Mouse (Mus musculus) spleen, adult 2 months (tissue): Measurements from ENCODE around the gene Kank4. TPM values are rescaled to one million over a fixed set of nuclear protein-coding genes. Genes with fewer than 3 reads are reported as not detected.
"Not testable (repeated sequence)": the region's sequence is repeated elsewhere in the genome, so short reads cannot be mapped to it uniquely, and the experiment has no call there.

ENCODE experiments used
- DNase-seq, 2 experiments: peaks; one replicate each; pipeline versions ENCODE4 v3.0.0 to v3.0.0-alpha.2; 2012 to 2021; ENCODE audit warnings: low spot score in 2 of 2, low read depth in 1 of 2
- H3K27ac ChIP-seq: fragments of 200-500 bp; 2 replicates; pipeline ENCODE4 v1.5.1; 2012; ENCODE audit warnings: low read length, inconsistent platforms; ENCODE audit not compliant: insufficient read depth
- H3K27me3 ChIP-seq: fragments of 200-500 bp; 2 replicates; pipeline ENCODE4 v1.6.1; 2012; ENCODE audit warnings: mild to moderate bottlenecking, moderate library complexity, low read length, inconsistent platforms; ENCODE audit not compliant: control insufficient read depth, insufficient read depth
- H3K36me3 ChIP-seq: fragments of 200-500 bp; 2 replicates; pipeline ENCODE4 v1.6.1; 2012; ENCODE audit warnings: mild to moderate bottlenecking, low read length, inconsistent platforms; ENCODE audit not compliant: control insufficient read depth, insufficient read depth
- H3K4me1 ChIP-seq: fragments of 200-500 bp; 2 replicates; pipeline ENCODE4 v1.6.1; 2011; ENCODE audit warnings: inconsistent platforms; ENCODE audit not compliant: control insufficient read depth, insufficient read depth, insufficient read length
- H3K4me3 ChIP-seq: fragments of 200-500 bp; 2 replicates; pipeline ENCODE4 v1.5.1; 2011; ENCODE audit warnings: mild to moderate bottlenecking, inconsistent platforms; ENCODE audit not compliant: insufficient read depth, insufficient read length; ENCODE audit errors: extremely low read depth
- CTCF ChIP-seq: fragments of 200-500 bp; IDR thresholded peaks from 2 replicates; pipeline ENCODE4 v1.5.1; 2011; ENCODE audit warnings: mild to moderate bottlenecking, inconsistent platforms; ENCODE audit not compliant: insufficient read depth, insufficient read length, insufficient replicate concordance; ENCODE audit errors: extremely low read depth
- POLR2A ChIP-seq: fragments of 200-500 bp; IDR thresholded peaks from 2 replicates; pipeline ENCODE4 v1.6.1; 2011; ENCODE audit warnings: low read depth, low read length, inconsistent platforms
- WGBS: fragments of 180-500 bp; shearing (Covaris S2); methylation state at CpG from one replicate; pipeline ENCODE4 v1.1.7; 2018; 5-methylcytosine and 5-hydroxymethylcytosine counted together
- polyA plus RNA-seq: library from polyadenylated mRNA; depleted of rRNA; stranded (reverse); fragments of >200 nt; gene quantifications from 2 replicates; pipeline ENCODE4 v1.2.3, GENCODE M21; 2012

Kank4 gene
- polyA plus RNA-seq, 1 experiment, result 0.15 TPM

GRCm38 (mm10) chr4:98831726-98832125 is 14.4 kb upstream of the Kank4 start:
- Histone ChIP-seq H3K27me3 (no peaks in the 10 kb centered on the region), H3K4me3 (no peak overlapping the region), H3K36me3 (no peaks in the 10 kb centered on the region), H3K4me1 (no peaks in the 10 kb centered on the region), H3K27ac (no peak overlapping the region)
- 56% methylated on average over 1 of the region's 1 CpGs for WGBS
- TF ChIP-seq POLR2A, result no peak
- no peak for TF ChIP-seq CTCF
- DNase-seq, result no peak

GRCm38 (mm10) chr4:98826701-98827100 is 9.4 kb upstream of the Kank4 start:
- no peaks in the 10 kb centered on the region for H3K4me1 ChIP-seq
- WGBS, result 70% methylated on average over 3 of the region's 3 CpGs
- no peak overlapping the region for H3K4me3 ChIP-seq
- no peak for DNase-seq
- no peak overlapping the region for H3K27ac ChIP-seq
- no peak for TF ChIP-seq POLR2A
- no peak for TF ChIP-seq CTCF
- H3K27me3 ChIP-seq, result no peaks in the 10 kb centered on the region
- no peaks in the 10 kb centered on the region for H3K36me3 ChIP-seq

GRCm38 (mm10) chr4:98823740-98824139 is 6.4 kb upstream of the Kank4 start, which contains the start of gene I0C0044D17Rik:
Gene I0C0044D17Rik, minus strand, starts transcription at chr4:98823840.
- not testable (repeated sequence) for DNase-seq, H3K27me3 ChIP-seq, H3K4me3 ChIP-seq, H3K4me1 ChIP-seq, H3K36me3 ChIP-seq, H3K27ac ChIP-seq
- 85% methylated on average over 1 of the region's 1 CpGs for WGBS

GRCm38 (mm10) chr4:98823047-98823446 is 5.7 kb upstream of the Kank4 start:
- H3K36me3 ChIP-seq, result no peaks in the 10 kb centered on the region
- H3K27me3 ChIP-seq, result 0 out of 2 replicates have a peak, but pooled peaks cover 2% of the 10 kb centered on the region
- no peaks in the 10 kb centered on the region for H3K4me1 ChIP-seq
- 94% methylated on average over 3 of the region's 3 CpGs for WGBS
- no peak for DNase-seq
- TF ChIP-seq CTCF, result no peak
- TF ChIP-seq POLR2A, result no peak
- no peak overlapping the region for H3K4me3 ChIP-seq
- no peak overlapping the region for H3K27ac ChIP-seq

- 70% methylated on average over 3 of the region's 3 CpGs for WGBS
- Histone ChIP-seq H3K36me3 (no peaks in the 10 kb centered on the region), H3K27me3 (0 out of 2 replicates have a peak, but pooled peaks cover 2% of the 10 kb centered on the region), H3K27ac (no peak overlapping the region), H3K4me3 (no peak overlapping the region), H3K4me1 (no peaks in the 10 kb centered on the region)
- no peak for DNase-seq
- TF ChIP-seq CTCF, result no peak
- TF ChIP-seq POLR2A, result no peak
These were observed 5.1 kb upstream of the Kank4 start for GRCm38 (mm10) chr4:98822478-98822877.

GRCm38 (mm10) chr4:98819216-98819755 is 1.9 kb upstream of the Kank4 start:
- Histone ChIP-seq H3K4me3 (no peak overlapping the region), H3K27ac (no peak overlapping the region), H3K36me3 (no peaks in the 10 kb centered on the region), H3K27me3 (0 out of 2 replicates have a peak, but pooled peaks cover 2% of the 10 kb centered on the region), H3K4me1 (no peaks in the 10 kb centered on the region; the same call in 1 of the 2 replicates)
- TF ChIP-seq CTCF, result no peak
- TF ChIP-seq POLR2A, result no peak
- WGBS, result 66% methylated on average over 10 of the region's 10 CpGs
- DNase-seq, result no peak

GRCm38 (mm10) chr4:98816807-98817183 is 542 bp downstream of the Kank4 start:
- no peak overlapping the region for H3K4me3 ChIP-seq
- WGBS, result 4% methylated on average over 14 of the region's 14 CpGs
- DNase-seq, result no peak
- H3K4me1 ChIP-seq, result no peaks in the 10 kb centered on the region; the same call in 1 of the 2 replicates
- no peaks in the 10 kb centered on the region for H3K36me3 ChIP-seq
- TF ChIP-seq CTCF (no peak), POLR2A (no peak)
- H3K27me3 ChIP-seq, result 0 out of 2 replicates have a peak, but pooled peaks cover 2% of the 10 kb centered on the region
- no peak overlapping the region for H3K27ac ChIP-seq
